Mouse (Mus musculus) telencephalon, adult 2 months (tissue): ENCODE results near the gene Epha6.
"Not testable (repeated sequence)": the region's sequence is repeated elsewhere in the genome, so short reads cannot be mapped to it uniquely, and the experiment has no call there.

Experiments
- DNase-seq: peaks from one replicate; pipeline ENCODE4 v3.0.0-alpha.2; 2011; ENCODE audit warnings: low read depth, low spot score

The Epha6 gene

GRCm38 (mm10) chr16:60006857-60007568, 598.3 kb downstream of the Epha6 start:
- peak; percentile 49 for DNase-seq

DNA sequence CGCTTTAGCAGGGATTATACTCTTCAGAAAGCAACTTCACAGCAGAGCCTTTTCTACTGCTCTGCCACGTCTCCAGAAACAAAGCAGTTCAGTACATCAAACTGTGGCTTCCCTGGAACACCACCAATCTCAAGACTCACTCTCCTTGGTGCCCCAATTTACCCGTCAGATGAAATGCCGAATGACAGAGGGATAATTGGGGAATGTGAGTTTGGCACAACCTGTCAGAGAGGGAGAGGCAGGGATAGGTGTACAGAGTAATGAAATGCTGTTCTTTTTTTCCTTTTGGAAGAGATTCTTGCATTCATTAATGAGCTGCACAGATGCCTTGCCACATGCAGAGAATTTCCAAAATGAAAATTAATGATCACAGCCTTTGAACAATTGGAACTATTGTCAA, 635.5 kb downstream of the Epha6 start:
- DNase-seq = no peak

GRCm38 (mm10) chr16:59955731-59956130, 649.6 kb downstream of the Epha6 start:
- no peak for DNase-seq

- no peak for DNase-seq
Measured at GRCm38 (mm10) chr16:59923696-59924095, 681.6 kb downstream of the Epha6 start.

GRCm38 (mm10) chr16:59880073-59880472, 725.3 kb downstream of the Epha6 start:
- DNase-seq = no peak

- DNase-seq = peak; percentile 6
Measured at GRCm38 (mm10) chr16:59871792-59872191, 733.5 kb downstream of the Epha6 start.

GRCm38 (mm10) chr16:59854160-59854717, 751.1 kb downstream of the Epha6 start:
- DNase-seq = no peak

GRCm38 (mm10) chr16:59852689-59853088, 752.6 kb downstream of the Epha6 start:
- no peak for DNase-seq

DNA sequence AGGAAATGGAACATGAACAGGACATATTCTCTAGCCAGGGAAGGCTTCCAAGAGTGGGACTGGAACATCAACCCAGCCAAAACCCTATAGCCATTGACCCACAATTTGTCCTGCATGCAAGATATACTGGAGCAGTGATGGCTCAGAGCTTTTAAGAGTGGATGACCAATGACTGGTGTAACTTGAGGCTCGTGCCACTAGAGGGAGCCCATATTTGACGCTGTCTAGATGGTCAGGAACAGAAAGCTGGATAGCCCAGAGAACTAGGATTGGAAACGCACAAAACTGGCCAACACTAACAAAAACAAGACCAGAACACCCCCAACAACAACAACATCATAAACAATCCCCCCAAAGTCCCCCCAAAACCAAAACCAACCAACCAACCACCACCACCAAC, 758.8 kb downstream of the Epha6 start:
- DNase-seq = no peak

DNA sequence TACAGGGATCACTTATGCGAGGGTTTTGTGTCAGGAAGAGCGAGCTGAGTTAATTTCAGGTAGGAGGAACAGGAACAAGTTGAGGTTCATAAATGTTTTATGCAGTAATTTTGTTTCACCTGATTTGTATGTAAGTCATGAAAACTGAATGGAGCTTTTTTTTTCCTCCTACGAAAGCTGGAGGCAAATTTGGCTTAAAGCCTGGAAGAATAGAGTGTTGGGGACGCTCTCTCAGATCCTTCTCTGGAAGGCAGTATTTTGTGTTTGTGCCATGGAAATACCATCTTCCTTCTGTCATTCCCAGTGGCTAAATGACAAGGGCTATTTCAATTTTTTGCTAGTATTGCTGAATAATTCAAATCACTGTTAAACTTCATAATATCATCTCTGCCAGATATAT, 768.6 kb downstream of the Epha6 start:
- DNase-seq = peak; percentile 68

- DNase-seq = no peak
Measured at GRCm38 (mm10) chr16:59836304-59836703, 769.0 kb downstream of the Epha6 start.

DNA sequence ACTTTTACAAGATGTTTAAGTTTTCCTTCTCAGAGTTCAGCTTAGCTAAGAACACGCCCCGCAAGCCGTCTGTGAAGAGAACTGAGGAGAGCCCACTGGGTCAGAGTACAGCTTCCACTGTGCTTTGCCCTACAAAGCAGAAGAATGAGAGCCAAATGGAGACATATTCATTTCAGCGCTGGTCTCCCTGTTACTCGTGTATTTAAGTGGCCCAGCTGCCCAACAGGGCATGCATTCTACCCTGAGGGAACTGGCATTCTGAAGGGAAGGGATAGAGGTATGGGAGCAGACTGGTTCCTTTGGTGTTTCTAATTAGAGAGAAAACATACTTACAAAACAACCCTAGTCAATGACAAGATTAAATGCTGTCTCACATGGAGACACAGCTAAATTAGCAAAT, 772.9 kb downstream of the Epha6 start:
- DNase-seq = no peak

DNA sequence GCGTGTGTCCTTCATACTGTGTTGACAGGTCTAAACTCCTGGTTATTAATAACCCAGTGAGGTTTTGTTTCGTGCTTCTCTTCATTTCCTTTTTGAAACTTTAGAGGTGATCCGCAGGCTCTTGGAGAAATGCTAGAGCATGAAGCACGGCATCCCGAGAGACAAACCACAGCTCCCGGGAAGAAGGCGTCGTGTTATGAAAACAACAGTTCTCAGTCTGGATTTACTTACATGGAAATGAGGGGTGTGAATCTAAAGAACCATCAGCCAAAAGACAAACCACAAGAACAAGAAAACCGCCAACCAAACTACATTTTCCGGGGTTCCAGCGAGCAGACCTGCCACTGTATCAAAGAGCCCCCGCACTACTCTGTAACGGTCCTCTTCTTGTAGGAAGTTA, 775.7 kb downstream of the Epha6 start:
- peak; percentile 38 for DNase-seq

- DNase-seq = not testable (repeated sequence)
Measured at GRCm38 (mm10) chr16:59799790-59800189, 805.5 kb downstream of the Epha6 start.

DNA sequence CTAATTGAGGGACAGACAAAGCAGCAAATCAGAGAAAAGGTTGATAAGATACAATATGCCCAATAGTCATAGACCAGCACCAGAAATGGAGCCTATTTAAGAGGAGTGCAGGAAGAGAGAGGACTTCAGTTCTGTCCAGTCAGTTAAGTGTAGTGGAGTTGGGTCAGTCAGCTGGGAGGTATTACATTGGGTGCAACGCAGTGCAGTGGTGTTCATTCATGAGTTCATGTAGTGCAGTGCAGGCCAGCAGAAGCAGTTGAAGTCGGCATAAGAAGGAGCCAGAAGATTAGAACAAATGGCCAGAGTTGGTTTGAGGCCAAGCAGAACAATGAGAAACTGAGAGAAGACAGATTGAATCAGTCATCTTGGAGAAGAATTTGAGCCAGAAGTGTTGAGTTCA, 833.0 kb downstream of the Epha6 start:
- DNase-seq = no peak

DNA sequence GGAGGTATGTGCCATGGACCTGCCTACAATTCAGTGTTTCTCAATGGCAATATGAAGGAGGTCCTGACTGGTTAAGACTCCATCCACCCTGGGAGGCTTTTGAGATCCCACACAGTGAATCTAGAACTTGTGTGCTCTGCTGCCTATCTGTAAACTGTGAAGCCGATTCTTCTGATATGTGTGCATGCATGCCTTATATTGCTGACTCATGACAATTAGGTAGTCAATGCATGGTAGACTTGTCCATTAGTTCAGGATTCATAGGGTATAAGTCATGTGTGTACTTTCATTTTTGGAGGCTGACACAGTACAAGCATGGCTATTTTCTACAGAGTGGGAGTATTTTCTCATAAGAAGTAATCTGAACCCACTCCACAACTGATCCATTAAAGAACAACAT, 834.9 kb downstream of the Epha6 start:
- DNase-seq = no peak

DNA sequence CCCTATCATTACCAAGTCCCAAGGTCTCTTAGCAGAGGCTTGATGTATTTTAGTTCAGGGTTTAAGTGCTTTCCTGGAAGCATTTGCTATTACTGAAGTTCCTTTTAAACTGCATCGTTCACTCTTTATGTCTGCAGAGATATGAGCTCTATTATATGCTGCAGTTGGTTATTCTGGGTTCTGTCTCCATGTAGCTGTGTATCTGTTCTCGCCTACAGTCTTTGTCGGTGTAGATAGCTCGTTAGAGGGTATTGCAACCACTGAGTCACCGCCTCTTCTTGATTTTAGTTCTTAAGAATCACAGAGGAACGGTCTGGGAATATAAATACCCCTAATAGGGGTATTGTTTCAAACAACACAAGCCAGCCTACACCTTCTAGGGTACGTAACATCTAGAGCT, 835.4 kb downstream of the Epha6 start:
- DNase-seq = peak; percentile 38

- DNase-seq = no peak
Measured at GRCm38 (mm10) chr16:59760875-59761274, 844.5 kb downstream of the Epha6 start.

- no peak for DNase-seq
Measured at GRCm38 (mm10) chr16:59750905-59751304, 854.4 kb downstream of the Epha6 start.

- DNase-seq = no peak
Measured at GRCm38 (mm10) chr16:59743669-59744068, 861.7 kb downstream of the Epha6 start.

- DNase-seq = no peak
Measured at GRCm38 (mm10) chr16:59715524-59715923, 889.8 kb downstream of the Epha6 start.

- DNase-seq = peak; percentile 88
Measured at GRCm38 (mm10) chr16:59693230-59693629, 912.1 kb downstream of the Epha6 start.

- no peak for DNase-seq
Measured at GRCm38 (mm10) chr16:59689120-59689519, 916.2 kb downstream of the Epha6 start.

DNA sequence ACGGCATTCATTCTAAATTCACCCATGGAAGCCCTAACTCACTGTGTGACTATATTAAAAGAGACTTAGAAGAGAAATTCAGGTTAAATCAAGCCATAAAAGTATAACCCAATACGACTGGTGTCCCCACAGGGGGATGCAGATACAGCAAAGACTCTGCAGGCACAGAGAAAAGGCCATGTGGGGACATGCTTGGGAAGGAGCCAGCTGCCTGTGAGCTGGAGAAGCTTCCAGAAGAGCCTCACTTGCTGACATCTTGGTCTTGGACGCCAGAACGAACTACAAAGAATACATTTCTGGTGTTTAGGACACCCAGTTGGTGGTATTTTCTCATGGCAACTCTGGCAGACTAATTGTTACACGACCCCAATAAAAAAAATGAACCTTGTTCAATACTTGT, 920.2 kb downstream of the Epha6 start:
- DNase-seq = no peak
